Mouse (Mus musculus) lung, adult 2 months (tissue): ENCODE data around the gene Tenm3.

Source experiments
- CTCF ChIP-seq: fragments of 200-500 bp; IDR thresholded peaks from 2 replicates; pipeline ENCODE4 v1.5.1; 2011; ENCODE audit warnings: mild to moderate bottlenecking, low read length, control low read depth; ENCODE audit not compliant: insufficient read depth
- POLR2A ChIP-seq: fragments of 200-500 bp; IDR thresholded peaks from 2 replicates; pipeline ENCODE4 v1.6.1; 2011; ENCODE audit warnings: low read depth, mild to moderate bottlenecking, control low read depth, low read length, borderline replicate concordance; ENCODE audit errors: extremely low read depth

- no peak for TF ChIP-seq CTCF
- TF ChIP-seq POLR2A: no peak
These were observed 264.0 kb downstream of the Tenm3 start for GRCm38 (mm10) chr8:48579732-48580131.
